Mouse (Mus musculus) C2C12 (cell line): ENCODE results near the gene Trem2.

ENCODE experiments used
- CEBPB ChIP-seq: IDR thresholded peaks from one replicate; pipeline ENCODE4 v1.6.1; 2011; ENCODE audit warnings: low read depth, mild to moderate bottlenecking, control low read depth, moderate library complexity
- CTCF ChIP-seq: IDR thresholded peaks from one replicate; pipeline ENCODE4 v1.5.1; 2011; ENCODE audit not compliant: control insufficient read depth, insufficient read depth, insufficient read length
- FOSL1 ChIP-seq: IDR thresholded peaks from one replicate; pipeline ENCODE4 v1.8.0; 2011; ENCODE audit warnings: mild to moderate bottlenecking, low read length; ENCODE audit not compliant: poor library complexity, insufficient read depth, severe bottlenecking
- MAX ChIP-seq: IDR thresholded peaks from one replicate; pipeline ENCODE4 v1.6.1; 2011; ENCODE audit warnings: mild to moderate bottlenecking, control low read depth
- MYOD1 ChIP-seq: IDR thresholded peaks from one replicate; pipeline ENCODE4 v1.6.1; 2011; ENCODE audit warnings: low read depth; ENCODE audit not compliant: control insufficient read depth, insufficient read length
- MYOG ChIP-seq: IDR thresholded peaks from one replicate; pipeline ENCODE4 v1.6.1; 2011; ENCODE audit not compliant: control insufficient read depth, insufficient read length; ENCODE audit errors: extremely low read depth
- USF1 ChIP-seq: IDR thresholded peaks from one replicate; pipeline ENCODE4 v1.6.1; 2011; ENCODE audit warnings: low read depth, mild to moderate bottlenecking, control low read depth, moderate library complexity

- TF ChIP-seq CEBPB: no peak
- no peak for TF ChIP-seq CTCF
- TF ChIP-seq MYOG: no peak
- no peak for TF ChIP-seq MAX
- no peak for TF ChIP-seq MYOD1
- no peak for TF ChIP-seq USF1
- no peak for TF ChIP-seq FOSL1
Measured at GRCm38 (mm10) chr17:48318686-48319085, 27.5 kb upstream of the Trem2 start.
